Mouse (Mus musculus) midbrain, embryonic 14.5 days (tissue): ENCODE data around the gene Ndufs8. TPM values are rescaled to one million over a fixed set of nuclear protein-coding genes. Genes with fewer than 3 reads are reported as not detected.
A peak's percentile ranks its signal among the peaks of the same experiment; 100 is the strongest.

Experiments used
- ATAC-seq: fragments of 200-750 bp; cut with Nextera tagmentation; 2 replicates; pipeline ENCODE4 v1.8.0; 2017; ENCODE audit warnings: moderate number of reproducible peaks, moderate library complexity; ENCODE audit not compliant: low FRiP score, low TSS enrichment
- DNase-seq: peaks from one replicate; pipeline ENCODE4 v3.0.0-alpha.2; 2015
- H3K27ac ChIP-seq: fragments of 300-500 bp; sonication (generic); replicated peaks from 2 replicates; pipeline ENCODE4 v1.5.1; 2014; ENCODE audit warnings: mild to moderate bottlenecking, low read depth, low read length, moderate library complexity
- H3K27me3 ChIP-seq: fragments of 300-500 bp; sonication (generic); 2 replicates; pipeline ENCODE4 v1.6.1; 2014; ENCODE audit warnings: low read length, control low read depth, mixed read lengths; ENCODE audit not compliant: control insufficient read depth, insufficient read depth
- H3K36me3 ChIP-seq: fragments of 300-500 bp; sonication (generic); 2 replicates; pipeline ENCODE4 v1.6.1; 2014; ENCODE audit warnings: low read length, control low read depth; ENCODE audit not compliant: control insufficient read depth, insufficient read depth
- H3K4me1 ChIP-seq: fragments of 300-500 bp; sonication (generic); 2 replicates; pipeline ENCODE4 v1.6.1; 2014; ENCODE audit warnings: mild to moderate bottlenecking, antibody characterized with exemption, low read length, control low read depth; ENCODE audit not compliant: control insufficient read depth, insufficient read depth
- H3K4me2 ChIP-seq: fragments of 300-500 bp; sonication (generic); 2 replicates; pipeline ENCODE4 v1.6.1; 2014; ENCODE audit warnings: mild to moderate bottlenecking, low read length, moderate library complexity
- H3K4me3 ChIP-seq: fragments of 300-500 bp; sonication (generic); replicated peaks from 2 replicates; pipeline ENCODE4 v1.5.1; 2014; ENCODE audit warnings: low read depth, low read length
- H3K9ac ChIP-seq: fragments of 300-500 bp; sonication (generic); replicated peaks from 2 replicates; pipeline ENCODE4 v1.6.1; 2014; ENCODE audit warnings: mild to moderate bottlenecking, low read length, moderate library complexity
- H3K9me3 ChIP-seq: fragments of 300-500 bp; sonication (generic); 2 replicates; pipeline ENCODE4 v1.6.1; 2016; ENCODE audit warnings: low read length, control low read depth, mixed read lengths; ENCODE audit not compliant: control insufficient read depth
- WGBS: fragments of 180-500 bp; shearing (Covaris S2); extraction: QIAGEN DNeasy Blood & Tissue Kit; methylation state at CpG from one replicate; pipeline ENCODE4 v1.1.7; 2014; 5-methylcytosine and 5-hydroxymethylcytosine counted together
- polyA plus RNA-seq: library from polyadenylated mRNA; unstranded; fragments of >200 nt; fragmentation: Nextera tagmentation; extraction: Ambion mirVana; gene quantifications from 2 replicates; pipeline ENCODE4 v1.2.1, GENCODE M21; 2014

The Ndufs8 gene
- polyA plus RNA-seq, 1 experiment from 2014 or later = 261 TPM

GRCm38 (mm10) chr19:3952099-3952498 lies 39.5 kb upstream of the Ndufs8 start:
- no peaks in the 10 kb centered on the region for H3K36me3 ChIP-seq
- no peaks in the 10 kb centered on the region for H3K4me1 ChIP-seq
- no peak overlapping the region for H3K4me2 ChIP-seq
- H3K27me3 ChIP-seq = no peaks in the 10 kb centered on the region
- H3K27ac ChIP-seq = no peak overlapping the region
- DNase-seq = no peak
- WGBS = 57% methylated on average over 1 of the region's 1 CpGs
- H3K4me3 ChIP-seq = no peak overlapping the region
- no peak for ATAC-seq
- no peak overlapping the region for H3K9ac ChIP-seq
- H3K9me3 ChIP-seq = no peaks in the 10 kb centered on the region

- Histone ChIP-seq H3K9me3 (no peaks in the 10 kb centered on the region), H3K9ac (no peak overlapping the region), H3K4me2 (no peak overlapping the region), H3K4me3 (no peak overlapping the region), H3K36me3 (no peaks in the 10 kb centered on the region), H3K27me3 (no peaks in the 10 kb centered on the region), H3K27ac (no peak overlapping the region), H3K4me1 (no peaks in the 10 kb centered on the region)
- DNase-seq (no peak), ATAC-seq (no peak)
Measured at GRCm38 (mm10) chr19:3951461-3951860, 38.9 kb upstream of the Ndufs8 start.

GRCm38 (mm10) chr19:3950331-3950730 lies 37.8 kb upstream of the Ndufs8 start:
- ATAC-seq = no peak
- DNase-seq = no peak
- Histone ChIP-seq H3K27ac (no peak overlapping the region), H3K9ac (no peak overlapping the region), H3K9me3 (no peaks in the 10 kb centered on the region), H3K36me3 (no peaks in the 10 kb centered on the region), H3K4me3 (no peak overlapping the region), H3K4me2 (no peak overlapping the region), H3K4me1 (no peaks in the 10 kb centered on the region), H3K27me3 (no peaks in the 10 kb centered on the region)
- WGBS = 79% methylated on average over 3 of the region's 3 CpGs

GRCm38 (mm10) chr19:3948546-3948945 lies 36.0 kb upstream of the Ndufs8 start:
- WGBS = 73% methylated on average over 14 of the region's 14 CpGs
- H3K27ac ChIP-seq = no peak overlapping the region
- no peaks in the 10 kb centered on the region for H3K36me3 ChIP-seq
- H3K4me1 ChIP-seq = no peaks in the 10 kb centered on the region
- ATAC-seq = no peak
- no peaks in the 10 kb centered on the region for H3K9me3 ChIP-seq
- no peak overlapping the region for H3K9ac ChIP-seq
- H3K4me3 ChIP-seq = no peak overlapping the region
- DNase-seq = no peak
- no peak overlapping the region for H3K4me2 ChIP-seq
- H3K27me3 ChIP-seq = no peaks in the 10 kb centered on the region

GRCm38 (mm10) chr19:3947813-3948212 lies 35.2 kb upstream of the Ndufs8 start:
- WGBS = 74% methylated on average over 3 of the region's 3 CpGs
- Histone ChIP-seq H3K9me3 (no peaks in the 10 kb centered on the region), H3K4me2 (no peak overlapping the region), H3K27ac (no peak overlapping the region), H3K4me1 (no peaks in the 10 kb centered on the region), H3K4me3 (no peak overlapping the region), H3K36me3 (no peaks in the 10 kb centered on the region), H3K27me3 (no peaks in the 10 kb centered on the region), H3K9ac (no peak overlapping the region)
- DNase-seq = no peak
- ATAC-seq = no peak

- Histone ChIP-seq H3K27me3 (no peaks in the 10 kb centered on the region), H3K36me3 (no peaks in the 10 kb centered on the region), H3K4me3 (no peak overlapping the region), H3K4me1 (no peaks in the 10 kb centered on the region), H3K9ac (no peak overlapping the region), H3K4me2 (no peak overlapping the region), H3K9me3 (no peaks in the 10 kb centered on the region), H3K27ac (no peak overlapping the region)
- peak; percentile 50; the same call in 1 of the 2 replicates for ATAC-seq
- peak; percentile 85 for DNase-seq
- WGBS = 18% methylated on average over 2 of the region's 2 CpGs
Measured at GRCm38 (mm10) chr19:3946715-3947114, 34.1 kb upstream of the Ndufs8 start.

GRCm38 (mm10) chr19:3945872-3946564 lies 33.4 kb upstream of the Ndufs8 start:
- Histone ChIP-seq H3K4me3 (no peak overlapping the region), H3K36me3 (no peaks in the 10 kb centered on the region), H3K27me3 (no peaks in the 10 kb centered on the region), H3K27ac (no peak overlapping the region), H3K4me1 (no peaks in the 10 kb centered on the region), H3K9me3 (no peaks in the 10 kb centered on the region), H3K4me2 (no peak overlapping the region), H3K9ac (no peak overlapping the region)
- ATAC-seq (no peak), DNase-seq (no peak)
- 38% methylated on average over 10 of the region's 10 CpGs for WGBS

- Histone ChIP-seq H3K4me3 (no peak overlapping the region), H3K27me3 (no peaks in the 10 kb centered on the region), H3K4me1 (no peaks in the 10 kb centered on the region), H3K36me3 (no peaks in the 10 kb centered on the region), H3K27ac (no peak overlapping the region), H3K4me2 (no peak overlapping the region), H3K9me3 (no peaks in the 10 kb centered on the region), H3K9ac (no peak overlapping the region)
- 23% methylated on average over 27 of the region's 27 CpGs for WGBS
- ATAC-seq (no peak), DNase-seq (no peak)
Measured at GRCm38 (mm10) chr19:3942986-3943735, 30.6 kb upstream of the Ndufs8 start.

- ATAC-seq = no peak
- Histone ChIP-seq H3K27me3 (no peaks in the 10 kb centered on the region), H3K9ac (no peak overlapping the region), H3K4me3 (no peak overlapping the region), H3K4me2 (no peak overlapping the region), H3K36me3 (no peaks in the 10 kb centered on the region), H3K9me3 (no peaks in the 10 kb centered on the region), H3K4me1 (no peaks in the 10 kb centered on the region), H3K27ac (no peak overlapping the region)
- no peak for DNase-seq
- WGBS = 88% methylated on average over 7 of the region's 7 CpGs
Measured at GRCm38 (mm10) chr19:3942315-3942714, 29.7 kb upstream of the Ndufs8 start.
